ENCODE assay signal across 8 mouse cellular contexts in the genomic region with DNA sequence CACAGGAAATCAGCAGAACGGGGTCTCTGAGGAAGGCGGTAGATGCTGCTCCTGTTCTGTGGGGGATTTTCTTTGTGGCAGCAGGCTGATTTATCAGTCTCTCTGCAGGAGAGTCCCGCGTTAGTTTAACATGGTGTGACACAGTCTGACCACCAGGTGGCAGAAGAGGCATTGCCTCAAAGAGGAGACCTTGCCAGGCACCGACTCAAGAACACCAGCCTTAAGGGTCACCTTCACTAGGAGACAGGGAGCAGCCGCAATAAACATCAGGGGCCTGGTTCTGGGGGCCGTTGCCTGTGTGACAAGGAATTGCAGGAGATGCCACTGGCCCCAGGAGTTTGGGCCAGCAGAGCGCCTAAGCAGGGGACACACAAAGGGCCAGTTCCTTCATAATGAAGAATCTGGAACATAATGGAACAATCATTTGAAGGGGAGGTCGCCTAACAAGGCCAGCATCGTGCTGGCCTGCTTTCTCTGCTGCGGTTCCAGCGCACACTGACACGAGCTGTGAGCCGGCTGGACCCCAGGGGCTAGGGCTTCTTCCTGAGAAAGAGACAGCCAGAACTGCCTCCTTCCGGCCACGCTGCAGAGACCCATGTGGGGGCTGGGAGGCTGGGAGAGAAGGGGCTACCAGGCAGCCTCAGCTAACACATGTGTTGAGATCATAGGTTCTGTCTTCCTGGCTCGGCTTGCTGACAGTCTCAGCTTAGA. TPM values are rescaled to one million over a fixed set of nuclear protein-coding genes. Genes with fewer than 3 reads are reported as not detected.
DNase-seq lines count a peak whose midpoint lies in the region; ATAC-seq lines count a peak whose summit lies in the region.

No protein-coding gene starts in this region.

- peaks cover 7% of the 10 kb centered on the region for H3K4me1 ChIP-seq in hindbrain, embryonic 16.5 days (ENCODE audit: control insufficient read depth, insufficient read depth, low read depth, low read length)

- peak; percentile 88 for ATAC-seq in hindbrain, embryonic 16.5 days
- peak; percentile 92 for ATAC-seq in megakaryocyte, adult 5-6 weeks (ENCODE audit: poor library complexity, severe bottlenecking)

- H3K4me2 ChIP-seq in hindbrain, embryonic 16.5 days (ENCODE audit: low read length), result peak overlapping the region; percentile 23; the same call in 1 of the 2 replicates

- WGBS in hindbrain, embryonic 16.5 days, result 12% methylated on average over 17 of the region's 17 CpGs

- DNase-seq in T-cell, adult 2 months (ENCODE audit: low spot score), result peak; percentile 82
- peak; percentile 75 to 80 for DNase-seq in cerebellum, postnatal 36 days
- peak; percentile 91 for DNase-seq in gastrocnemius, adult 18-20 months (ENCODE audit: low spot score)
- peak; percentile 72 for DNase-seq in left cerebral cortex, adult 11 months (ENCODE audit: low spot score)
- DNase-seq in right cerebral cortex, adult 2 months (ENCODE audit: low spot score in 2 of 2), result peak; percentile 88 to 90
- peak; percentile 49 for DNase-seq in urinary bladder, postnatal 10 days (ENCODE audit: low spot score)

- H3K9me3 ChIP-seq in hindbrain, embryonic 16.5 days (ENCODE audit: control insufficient read depth, low read length), result no peaks in the 10 kb centered on the region

- no peaks in the 10 kb centered on the region for H3K36me3 ChIP-seq in hindbrain, embryonic 16.5 days (ENCODE audit: control insufficient read depth, insufficient read depth, low read length)

- H3K4me3 ChIP-seq in hindbrain, embryonic 16.5 days (ENCODE audit: low read length), result no peak overlapping the region

- H3K27ac ChIP-seq in hindbrain, embryonic 16.5 days (ENCODE audit: low read depth, low read length), result peak overlapping the region; percentile 59

- peak overlapping the region; percentile 55 for H3K9ac ChIP-seq in hindbrain, embryonic 16.5 days (ENCODE audit: low read depth, low read length)

- no peaks in the 10 kb centered on the region for H3K27me3 ChIP-seq in hindbrain, embryonic 16.5 days (replicated peaks; ENCODE audit: control insufficient read depth, insufficient read depth, low read length)

RNA-seq across cellular contexts. Expression of a gene that starts 8.1 kb away (rescaled TPM):
- not detected for total RNA-seq in gastrocnemius, adult 18-20 months (2021)
- 0.46 and 0.80 TPM in 2 replicates for polyA plus RNA-seq in hindbrain, embryonic 16.5 days (2015; fragmentation: Nextera tagmentation; extraction: Ambion mirVana)
- not detected in 2 replicates for total RNA-seq in megakaryocyte, adult 5-6 weeks (2015)
- not detected in 2 replicates for total RNA-seq in megakaryocyte, adult 5-6 weeks (2017)

RNA-seq across cellular contexts. Expression of a gene that starts 27.0 kb away (rescaled TPM):
- total RNA-seq in gastrocnemius, adult 18-20 months (2021), result 10 to 100 TPM; 62.1 to 62.7 TPM
- 158 and 175 TPM in 2 replicates for polyA plus RNA-seq in hindbrain, embryonic 16.5 days (2015; fragmentation: Nextera tagmentation; extraction: Ambion mirVana)
- total RNA-seq in megakaryocyte, adult 5-6 weeks (2015), result 36.2 and 37.7 TPM in 2 replicates
- 119 and 145 TPM in 2 replicates for total RNA-seq in megakaryocyte, adult 5-6 weeks (2017)

RNA-seq across cellular contexts. Expression of a gene that starts 48.6 kb away (rescaled TPM):
- under 1 TPM; 0.66 to 0.69 TPM for total RNA-seq in gastrocnemius, adult 18-20 months (2021)
- 12.4 and 17.1 TPM in 2 replicates for polyA plus RNA-seq in hindbrain, embryonic 16.5 days (2015; fragmentation: Nextera tagmentation; extraction: Ambion mirVana)
- total RNA-seq in megakaryocyte, adult 5-6 weeks (2015), result not detected in 2 replicates
- not detected in 2 replicates for total RNA-seq in megakaryocyte, adult 5-6 weeks (2017)
